Mouse (Mus musculus): ENCODE data around the gene Dlgap1. TPM values are rescaled to one million over a fixed set of nuclear protein-coding genes. Genes with fewer than 3 reads are reported as not detected.

Gene Dlgap1
- polyA plus RNA-seq, 1 experiment from 2014 or later = 3.7 TPM

DNA sequence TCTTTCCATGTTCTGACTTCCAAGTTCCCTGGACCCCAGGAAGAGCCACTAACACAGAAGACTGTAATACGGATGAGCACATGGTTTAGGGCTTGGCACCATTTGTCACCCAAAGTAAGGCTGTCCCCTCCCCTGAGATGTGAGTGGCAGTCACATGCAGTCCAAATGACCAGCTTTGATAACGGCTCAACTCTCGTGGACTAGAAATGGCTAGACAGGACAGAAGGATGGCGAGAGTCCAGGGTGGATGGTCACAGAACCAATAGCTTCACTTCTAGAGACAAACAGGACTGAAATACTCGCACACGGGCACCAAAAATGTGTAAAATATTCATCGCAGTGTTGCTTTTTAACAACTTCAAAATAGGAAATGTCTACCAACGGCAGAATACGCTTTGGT, 657.5 kb downstream of the Dlgap1 start:
- no peak for DNase-seq (ENCODE audit: low spot score)
- no peak overlapping the region for H3K27ac ChIP-seq (replicated peaks; ENCODE audit: low read depth, low read length)
- ATAC-seq (ENCODE audit: low read depth) = no peak
- H3K9ac ChIP-seq (ENCODE audit: low read depth, low read length) = no peak overlapping the region
- WGBS = 91% methylated on average over 9 of the region's 9 CpGs
- H3K27me3 ChIP-seq (replicated peaks; ENCODE audit: control insufficient read depth, insufficient read depth, low read length) = no peaks in the 10 kb centered on the region
- H3K4me3 ChIP-seq (ENCODE audit: low read depth, low read length) = no peak overlapping the region
- H3K4me2 ChIP-seq (ENCODE audit: low read depth, low read length) = no peak overlapping the region
- H3K4me1 ChIP-seq (ENCODE audit: control insufficient read depth, insufficient read depth, low read length) = 0 out of 2 replicates have a peak, but pooled peaks cover 4% of the 10 kb centered on the region
- H3K9me3 ChIP-seq (ENCODE audit: control insufficient read depth, low read length) = no peaks in the 10 kb centered on the region
- H3K36me3 ChIP-seq (ENCODE audit: control insufficient read depth, insufficient read depth, low read length) = no peaks in the 10 kb centered on the region

GRCm38 (mm10) chr17:70626925-70627324, 658.1 kb downstream of the Dlgap1 start:
- H3K4me1 ChIP-seq (ENCODE audit: control insufficient read depth, insufficient read depth, low read length) = 0 out of 2 replicates have a peak, but pooled peaks cover 4% of the 10 kb centered on the region
- H3K4me2 ChIP-seq (ENCODE audit: low read depth, low read length) = no peak overlapping the region
- H3K27ac ChIP-seq (replicated peaks; ENCODE audit: low read depth, low read length) = no peak overlapping the region
- no peak overlapping the region for H3K9ac ChIP-seq (ENCODE audit: low read depth, low read length)
- H3K27me3 ChIP-seq (replicated peaks; ENCODE audit: control insufficient read depth, insufficient read depth, low read length) = no peaks in the 10 kb centered on the region
- no peaks in the 10 kb centered on the region for H3K9me3 ChIP-seq (ENCODE audit: control insufficient read depth, low read length)
- H3K36me3 ChIP-seq (ENCODE audit: control insufficient read depth, insufficient read depth, low read length) = no peaks in the 10 kb centered on the region
- ATAC-seq (ENCODE audit: low read depth) = no peak
- no peak overlapping the region for H3K4me3 ChIP-seq (ENCODE audit: low read depth, low read length)
- 66% methylated on average over 6 of the region's 6 CpGs for WGBS
- DNase-seq (ENCODE audit: low spot score) = no peak

- Histone ChIP-seq H3K4me3 (ENCODE audit: low read depth, low read length) (no peak overlapping the region), H3K4me2 (ENCODE audit: low read depth, low read length) (no peak overlapping the region), H3K9ac (ENCODE audit: low read depth, low read length) (no peak overlapping the region), H3K27ac (replicated peaks; ENCODE audit: low read depth, low read length) (peak overlapping the region; percentile 69), H3K9me3 (ENCODE audit: control insufficient read depth, low read length) (no peaks in the 10 kb centered on the region), H3K4me1 (ENCODE audit: control insufficient read depth, insufficient read depth, low read length) (0 out of 2 replicates have a peak, but pooled peaks cover 4% of the 10 kb centered on the region), H3K27me3 (replicated peaks; ENCODE audit: control insufficient read depth, insufficient read depth, low read length) (no peaks in the 10 kb centered on the region), H3K36me3 (ENCODE audit: control insufficient read depth, insufficient read depth, low read length) (no peaks in the 10 kb centered on the region)
- ATAC-seq (ENCODE audit: low read depth) (peak; percentile 79), DNase-seq (ENCODE audit: low spot score) (peak; percentile 95)
- 31% methylated on average over 6 of the region's 6 CpGs for WGBS
Measured at GRCm38 (mm10) chr17:70629653-70630378, 660.9 kb downstream of the Dlgap1 start.

DNA sequence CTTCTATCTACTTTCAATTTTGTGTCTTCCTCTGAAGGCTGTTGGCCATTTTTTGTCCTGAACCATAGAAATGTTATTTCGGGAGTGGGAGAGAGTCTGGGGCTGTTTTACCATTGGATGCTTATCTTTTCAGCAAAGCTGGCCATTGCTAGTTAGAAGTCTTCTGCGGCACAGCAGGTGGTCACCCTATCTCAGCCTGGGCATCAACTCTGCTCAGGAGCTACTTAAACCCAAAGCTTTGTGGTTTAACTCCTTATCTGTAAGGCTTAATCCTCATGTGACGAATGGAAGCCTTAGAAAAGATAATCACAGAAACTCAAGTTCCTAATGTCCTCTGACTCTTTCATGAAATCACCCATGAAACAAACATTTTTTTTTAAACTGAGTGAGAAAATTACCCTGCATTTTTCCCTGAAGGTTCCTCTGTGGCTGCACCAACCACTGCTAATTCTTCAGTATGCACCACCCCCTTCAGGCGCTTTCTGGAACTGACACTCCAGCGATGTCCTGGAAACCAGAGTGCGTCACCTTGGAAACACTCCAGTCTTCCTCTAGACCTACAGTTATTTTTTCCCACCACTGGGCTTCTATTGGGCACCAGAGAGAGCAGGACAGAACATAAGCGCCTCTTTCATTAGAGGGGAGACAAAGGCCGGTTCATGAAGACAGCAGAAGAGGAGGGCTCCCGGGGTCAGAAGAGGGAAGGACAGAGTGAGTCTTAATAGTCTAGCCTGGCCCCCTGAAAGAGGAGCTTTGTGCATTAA, 664.5 kb downstream of the Dlgap1 start:
- Histone ChIP-seq H3K36me3 (ENCODE audit: control insufficient read depth, insufficient read depth, low read length) (no peaks in the 10 kb centered on the region), H3K9me3 (ENCODE audit: control insufficient read depth, low read length) (no peaks in the 10 kb centered on the region), H3K27ac (replicated peaks; ENCODE audit: low read depth, low read length) (no peak overlapping the region), H3K4me3 (ENCODE audit: low read depth, low read length) (no peak overlapping the region), H3K27me3 (replicated peaks; ENCODE audit: control insufficient read depth, insufficient read depth, low read length) (no peaks in the 10 kb centered on the region), H3K4me2 (ENCODE audit: low read depth, low read length) (0 out of 2 replicates have a peak overlapping the region, but pooled peaks have one; percentile 9), H3K9ac (ENCODE audit: low read depth, low read length) (no peak overlapping the region), H3K4me1 (ENCODE audit: control insufficient read depth, insufficient read depth, low read length) (0 out of 2 replicates have a peak, but pooled peaks cover 4% of the 10 kb centered on the region)
- peak; percentile 90 for DNase-seq (ENCODE audit: low spot score)
- peak; percentile 87 for ATAC-seq (ENCODE audit: low read depth)
- WGBS = 15% methylated on average over 9 of the region's 9 CpGs

DNA sequence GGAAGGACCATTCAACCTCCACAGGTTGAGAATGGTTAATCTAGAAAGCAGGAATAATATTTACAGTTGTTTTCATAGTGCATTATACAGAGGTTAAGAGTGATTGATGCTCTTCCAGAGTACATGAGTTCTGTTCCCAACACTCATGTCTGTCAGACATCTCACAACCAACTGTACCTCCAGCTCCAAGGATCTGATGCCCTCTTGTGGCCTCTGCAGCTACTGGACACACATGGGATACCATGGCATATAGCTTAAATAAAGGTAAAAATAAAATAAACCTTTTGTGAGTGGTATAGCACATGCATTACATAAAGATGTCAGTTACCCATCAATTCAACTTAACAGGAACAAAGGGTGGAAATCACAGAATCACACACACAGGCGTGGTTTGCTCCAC, 674.3 kb downstream of the Dlgap1 start:
- no peak for DNase-seq (ENCODE audit: low spot score)
- no peak overlapping the region for H3K4me2 ChIP-seq (ENCODE audit: low read depth, low read length)
- WGBS = 67% methylated on average over 1 of the region's 1 CpGs

DNA sequence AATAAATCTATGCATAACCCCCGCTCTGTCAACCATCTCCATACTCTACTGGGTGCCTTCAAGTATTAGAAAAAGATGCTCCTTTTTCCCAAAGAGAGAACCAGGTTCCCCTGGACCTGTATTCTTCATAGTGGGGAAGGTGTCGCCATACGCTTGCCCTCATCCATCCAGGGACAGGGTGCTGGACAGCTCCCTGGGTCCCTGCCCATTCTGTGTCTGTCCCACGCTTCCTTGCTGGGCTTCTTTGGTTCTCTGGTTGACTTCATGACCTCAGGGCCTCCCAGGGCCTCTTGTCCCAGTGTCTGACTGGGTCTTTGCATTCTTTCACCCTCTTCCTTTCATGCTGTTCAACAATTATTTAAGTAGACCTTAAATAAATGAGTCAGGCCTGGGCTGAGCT, 677.8 kb downstream of the Dlgap1 start:
- DNase-seq (ENCODE audit: low spot score) (peak; percentile 9), ATAC-seq (ENCODE audit: low read depth) (no peak)
- H3K4me2 ChIP-seq (ENCODE audit: low read depth, low read length) = no peak overlapping the region
- H3K4me3 ChIP-seq (ENCODE audit: low read depth, low read length) = no peak overlapping the region
- H3K27ac ChIP-seq (replicated peaks; ENCODE audit: low read depth, low read length) = no peak overlapping the region
- no peak overlapping the region for H3K9ac ChIP-seq (ENCODE audit: low read depth, low read length)
- peaks cover 8% of the 10 kb centered on the region; the same call in 1 of the 2 replicates for H3K9me3 ChIP-seq (ENCODE audit: control insufficient read depth, low read length)
- WGBS = 44% methylated on average over 4 of the region's 4 CpGs
- H3K27me3 ChIP-seq (replicated peaks; ENCODE audit: control insufficient read depth, insufficient read depth, low read length) = no peaks in the 10 kb centered on the region
- H3K4me1 ChIP-seq (ENCODE audit: control insufficient read depth, insufficient read depth, low read length) = no peaks in the 10 kb centered on the region
- no peaks in the 10 kb centered on the region for H3K36me3 ChIP-seq (ENCODE audit: control insufficient read depth, insufficient read depth, low read length)

More for the DNA sequence above, 674.3 kb downstream of the Dlgap1 start:
- no peaks in the 10 kb centered on the region for H3K4me1 ChIP-seq (ENCODE audit: control insufficient read depth, insufficient read depth, low read length)
- no peak overlapping the region for H3K27ac ChIP-seq (replicated peaks; ENCODE audit: low read depth, low read length)
- no peaks in the 10 kb centered on the region for H3K27me3 ChIP-seq (replicated peaks; ENCODE audit: control insufficient read depth, insufficient read depth, low read length)
- H3K36me3 ChIP-seq (ENCODE audit: control insufficient read depth, insufficient read depth, low read length) = no peaks in the 10 kb centered on the region
- H3K9me3 ChIP-seq (ENCODE audit: control insufficient read depth, low read length) = no peaks in the 10 kb centered on the region
- no peak overlapping the region for H3K9ac ChIP-seq (ENCODE audit: low read depth, low read length)
- ATAC-seq (ENCODE audit: low read depth) = no peak
- no peak overlapping the region for H3K4me3 ChIP-seq (ENCODE audit: low read depth, low read length)

DNA sequence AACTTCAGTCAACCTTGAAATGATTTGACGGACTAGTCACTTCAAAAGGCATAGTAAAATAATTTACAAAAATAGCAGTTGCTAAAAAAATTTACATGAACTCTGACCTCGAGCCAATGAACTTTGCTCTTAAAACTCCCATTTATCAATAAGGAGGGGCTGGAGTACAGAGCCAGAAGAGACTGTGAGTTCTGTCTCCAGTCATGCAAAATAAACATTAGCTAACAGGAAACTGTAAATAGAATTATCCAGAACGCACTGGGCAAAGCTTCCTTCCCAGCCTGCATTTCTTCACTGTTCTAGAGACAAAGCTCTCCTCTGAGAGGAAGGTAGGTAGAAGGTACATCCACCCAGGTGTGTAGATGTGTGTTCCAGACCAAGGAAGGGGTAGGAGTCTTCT, 692.5 kb downstream of the Dlgap1 start:
- Histone ChIP-seq H3K4me3 (ENCODE audit: low read depth, low read length) (no peak overlapping the region), H3K36me3 (ENCODE audit: control insufficient read depth, insufficient read depth, low read length) (no peaks in the 10 kb centered on the region), H3K9ac (ENCODE audit: low read depth, low read length) (no peak overlapping the region), H3K4me1 (ENCODE audit: control insufficient read depth, insufficient read depth, low read length) (no peaks in the 10 kb centered on the region), H3K27me3 (replicated peaks; ENCODE audit: control insufficient read depth, insufficient read depth, low read length) (no peaks in the 10 kb centered on the region), H3K4me2 (ENCODE audit: low read depth, low read length) (no peak overlapping the region), H3K9me3 (ENCODE audit: control insufficient read depth, low read length) (no peaks in the 10 kb centered on the region), H3K27ac (replicated peaks; ENCODE audit: low read depth, low read length) (no peak overlapping the region)
- ATAC-seq (ENCODE audit: low read depth) (no peak), DNase-seq (ENCODE audit: low spot score) (no peak)
- WGBS = 72% methylated on average over 3 of the region's 3 CpGs

DNA sequence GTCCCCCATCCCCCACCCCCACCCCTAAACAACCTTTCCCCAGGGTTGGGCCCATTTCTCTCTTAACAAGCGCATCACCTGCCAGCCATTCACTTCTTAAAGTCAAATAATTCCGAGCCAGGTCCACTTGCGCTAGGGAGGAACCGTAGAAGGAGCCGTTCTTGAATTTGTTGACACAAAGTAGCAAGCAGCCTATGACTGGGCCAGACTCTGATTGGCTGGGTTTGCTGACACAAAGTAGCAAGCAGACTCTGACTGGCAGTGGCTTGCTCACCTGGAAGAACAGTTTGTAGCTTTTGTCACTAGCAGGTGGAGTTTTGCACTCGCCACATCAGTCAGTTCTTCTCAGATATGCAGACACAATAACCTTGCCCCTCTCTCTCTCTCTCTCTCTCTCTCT, 695.1 kb downstream of the Dlgap1 start:
- DNase-seq (ENCODE audit: low spot score) = no peak
- Histone ChIP-seq H3K9me3 (ENCODE audit: control insufficient read depth, low read length) (no peaks in the 10 kb centered on the region), H3K9ac (ENCODE audit: low read depth, low read length) (no peak overlapping the region), H3K27me3 (replicated peaks; ENCODE audit: control insufficient read depth, insufficient read depth, low read length) (no peaks in the 10 kb centered on the region), H3K4me3 (ENCODE audit: low read depth, low read length) (no peak overlapping the region), H3K4me1 (ENCODE audit: control insufficient read depth, insufficient read depth, low read length) (no peaks in the 10 kb centered on the region), H3K27ac (replicated peaks; ENCODE audit: low read depth, low read length) (no peak overlapping the region), H3K36me3 (ENCODE audit: control insufficient read depth, insufficient read depth, low read length) (no peaks in the 10 kb centered on the region), H3K4me2 (ENCODE audit: low read depth, low read length) (no peak overlapping the region)
- no peak for ATAC-seq (ENCODE audit: low read depth)
- 84% methylated on average over 6 of the region's 6 CpGs for WGBS

Measured in embryonic facial prominence, embryonic 14.5 days (tissue).